Mouse (Mus musculus): ENCODE data around the gene Brf1. TPM values are rescaled to one million over a fixed set of nuclear protein-coding genes. Genes with fewer than 3 reads are reported as not detected.

Gene Brf1
- polyA plus RNA-seq (2015; fragmentation: Nextera tagmentation; extraction: Ambion mirVana): 57.1 and 61.7 TPM in 2 replicates

GRCm38 (mm10) chr12:113000294-113001132 lies at the start of gene Brf1:
Gene Brf1, minus strand, starts transcription at chr12:113000704.
- Histone ChIP-seq H3K4me1 (peaks cover 21% of the 10 kb centered on the region), H3K36me3 (0 out of 2 replicates have a peak, but pooled peaks cover 10% of the 10 kb centered on the region), H3K4me2 (peak within 1 kb of the TSS; percentile 80), H3K9me3 (no peaks in the 10 kb centered on the region), H3K9ac (peak within 1 kb of the TSS; percentile 99), H3K4me3 (peak within 1 kb of the TSS; percentile 93), H3K27ac (peak within 1 kb of the TSS; percentile 96), H3K27me3 (no peaks in the 10 kb centered on the region)
- WGBS: under 1% methylated on average over 95 of the region's 96 CpGs
- peak; percentile 99 for ATAC-seq (ENCODE audit: insufficient number of reproducible peaks, low FRiP score, low TSS enrichment, low read depth)

DNA sequence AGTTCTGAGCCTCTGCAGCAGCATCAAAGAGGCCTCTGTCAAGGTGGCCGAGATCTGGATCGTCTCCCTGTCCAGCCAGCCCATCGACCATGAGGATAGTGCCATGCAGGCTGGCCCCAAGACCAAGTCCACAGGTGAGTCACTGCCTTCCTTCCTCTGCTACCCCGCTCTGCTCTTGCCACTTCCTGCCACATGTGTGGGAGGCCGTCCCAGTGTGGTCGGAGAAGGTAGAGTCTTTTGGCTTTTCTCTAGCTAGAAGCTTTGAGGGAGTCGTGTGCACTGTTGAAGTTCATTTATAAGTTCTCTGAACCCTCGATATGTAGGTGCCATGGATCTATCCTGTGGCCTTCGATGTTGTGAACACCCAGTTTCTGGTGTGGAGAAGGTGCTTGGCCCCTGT lies 49.3 kb upstream of the Brf1 start:
- Histone ChIP-seq H3K36me3 (peaks cover 74% of the 10 kb centered on the region), H3K27ac (no peak overlapping the region), H3K4me2 (no peak overlapping the region), H3K4me1 (peaks cover 21% of the 10 kb centered on the region), H3K4me3 (no peak overlapping the region), H3K9ac (no peak overlapping the region), H3K9me3 (no peaks in the 10 kb centered on the region), H3K27me3 (no peaks in the 10 kb centered on the region)
- 85% methylated on average over 9 of the region's 9 CpGs for WGBS
- ATAC-seq (ENCODE audit: insufficient number of reproducible peaks, low FRiP score, low TSS enrichment, low read depth): no peak

DNA sequence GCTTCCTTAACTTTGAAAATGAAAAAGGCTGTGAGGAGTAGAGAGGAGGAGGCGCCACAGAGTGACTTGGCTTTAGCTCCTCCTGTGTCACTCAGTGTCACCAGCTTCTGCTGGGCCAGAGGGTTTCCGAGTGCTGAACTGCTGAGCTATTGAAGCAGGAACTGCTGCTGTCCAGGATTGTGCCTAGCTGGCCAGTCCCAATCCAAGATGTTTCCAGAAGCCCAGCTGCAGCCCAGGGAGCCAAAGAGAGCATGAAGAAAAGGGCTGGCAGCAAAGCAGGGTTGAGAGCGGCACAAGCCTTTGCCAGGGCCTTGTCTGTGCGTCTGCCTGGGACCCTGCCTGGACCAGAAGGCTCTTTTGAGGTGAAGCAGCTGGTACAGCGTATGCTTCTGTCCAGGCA lies 47.6 kb upstream of the Brf1 start:
- peaks cover 66% of the 10 kb centered on the region for H3K36me3 ChIP-seq
- peaks cover 21% of the 10 kb centered on the region for H3K4me1 ChIP-seq
- H3K27ac ChIP-seq: no peak overlapping the region
- 90% methylated on average over 5 of the region's 5 CpGs for whole genome bisulfite sequencing
- no peaks in the 10 kb centered on the region for H3K9me3 ChIP-seq
- no peak overlapping the region for H3K4me2 ChIP-seq
- no peaks in the 10 kb centered on the region for H3K27me3 ChIP-seq
- no peak for ATAC-seq (ENCODE audit: insufficient number of reproducible peaks, low FRiP score, low TSS enrichment, low read depth)
- no peak overlapping the region for H3K4me3 ChIP-seq
- H3K9ac ChIP-seq: no peak overlapping the region

DNA sequence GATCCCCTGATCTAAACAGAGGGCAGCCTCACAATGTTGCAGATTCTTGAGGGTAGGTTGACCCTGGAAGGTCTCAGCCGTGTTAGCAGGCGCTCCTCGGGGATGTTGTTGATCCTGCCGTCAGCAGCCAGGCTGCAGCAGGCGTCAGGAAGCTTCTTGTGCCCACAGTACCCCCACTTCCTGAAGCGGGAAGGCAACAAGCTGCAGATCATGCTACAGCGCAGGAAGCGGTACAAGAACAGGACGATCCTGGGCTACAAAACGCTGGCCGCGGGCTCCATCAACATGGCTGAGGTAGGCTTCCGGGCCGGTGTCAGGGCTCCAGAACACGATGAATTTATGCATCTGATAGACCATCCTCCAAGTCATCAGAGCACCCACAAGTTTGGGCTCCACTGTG lies 46.4 kb upstream of the Brf1 start:
- no peaks in the 10 kb centered on the region for H3K9me3 ChIP-seq
- no peak overlapping the region for H3K27ac ChIP-seq
- no peak overlapping the region for H3K9ac ChIP-seq
- 87% methylated on average over 15 of the region's 15 CpGs for WGBS
- ATAC-seq (ENCODE audit: insufficient number of reproducible peaks, low FRiP score, low TSS enrichment, low read depth): no peak
- H3K4me1 ChIP-seq: peaks cover 19% of the 10 kb centered on the region
- H3K4me3 ChIP-seq: no peak overlapping the region
- H3K27me3 ChIP-seq: no peaks in the 10 kb centered on the region
- H3K4me2 ChIP-seq: no peak overlapping the region
- H3K36me3 ChIP-seq: peaks cover 60% of the 10 kb centered on the region

- Histone ChIP-seq H3K27me3 (no peaks in the 10 kb centered on the region), H3K4me1 (peaks cover 9% of the 10 kb centered on the region), H3K4me2 (no peak overlapping the region), H3K4me3 (no peak overlapping the region), H3K36me3 (peaks cover 47% of the 10 kb centered on the region), H3K9me3 (no peaks in the 10 kb centered on the region), H3K27ac (no peak overlapping the region), H3K9ac (no peak overlapping the region)
- ATAC-seq (ENCODE audit: insufficient number of reproducible peaks, low FRiP score, low TSS enrichment, low read depth): no peak
- WGBS: 79% methylated on average over 3 of the region's 3 CpGs
Measured at GRCm38 (mm10) chr12:113044916-113045677, 44.6 kb upstream of the Brf1 start.

- 83% methylated on average over 2 of the region's 2 CpGs for WGBS
- Histone ChIP-seq H3K36me3 (peaks cover 22% of the 10 kb centered on the region), H3K9me3 (no peaks in the 10 kb centered on the region), H3K27ac (peak overlapping the region; percentile 61; the same call in 1 of the 2 replicates), H3K4me1 (peaks cover 6% of the 10 kb centered on the region), H3K4me3 (no peak overlapping the region), H3K27me3 (no peaks in the 10 kb centered on the region), H3K9ac (no peak overlapping the region), H3K4me2 (no peak overlapping the region)
- ATAC-seq (ENCODE audit: insufficient number of reproducible peaks, low FRiP score, low TSS enrichment, low read depth): no peak
Measured at GRCm38 (mm10) chr12:113042543-113042942, 42.0 kb upstream of the Brf1 start.

- 74% methylated on average over 15 of the region's 15 CpGs for WGBS
- Histone ChIP-seq H3K27me3 (no peaks in the 10 kb centered on the region), H3K27ac (0 out of 2 replicates have a peak overlapping the region, but pooled peaks have one; percentile 12), H3K4me3 (no peak overlapping the region), H3K4me1 (peaks cover 5% of the 10 kb centered on the region), H3K9me3 (no peaks in the 10 kb centered on the region), H3K4me2 (no peak overlapping the region), H3K36me3 (peaks cover 15% of the 10 kb centered on the region), H3K9ac (no peak overlapping the region)
- ATAC-seq (ENCODE audit: insufficient number of reproducible peaks, low FRiP score, low TSS enrichment, low read depth): no peak
Measured at GRCm38 (mm10) chr12:113041481-113042439, 41.3 kb upstream of the Brf1 start.

- Histone ChIP-seq H3K36me3 (no peaks in the 10 kb centered on the region), H3K4me3 (no peak overlapping the region)
- no peak for ATAC-seq (ENCODE audit: insufficient number of reproducible peaks, low FRiP score, low TSS enrichment, low read depth)
Measured at GRCm38 (mm10) chr12:113038414-113038813, 37.9 kb upstream of the Brf1 start.

DNA sequence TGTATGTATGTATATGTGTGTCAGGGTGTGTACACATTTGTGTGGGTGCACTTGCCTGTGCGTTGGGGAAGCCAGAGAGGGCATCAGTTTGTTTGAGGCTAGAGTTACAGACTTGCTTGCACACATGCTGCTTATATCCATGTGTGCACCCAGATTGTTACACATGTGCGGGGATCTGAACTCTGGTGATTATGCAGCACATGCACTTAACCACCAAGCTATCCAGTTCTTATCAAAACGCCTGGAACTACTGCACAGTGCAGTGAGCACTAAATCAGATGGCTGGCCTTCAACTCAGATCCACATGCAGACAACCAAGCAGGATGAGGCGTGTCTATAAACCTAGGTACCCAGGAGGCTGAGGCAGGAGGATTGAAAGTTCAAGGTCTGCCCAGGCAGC lies 36.5 kb upstream of the Brf1 start:
- Histone ChIP-seq H3K9me3 (no peaks in the 10 kb centered on the region), H3K36me3 (no peaks in the 10 kb centered on the region), H3K9ac (no peak overlapping the region), H3K4me3 (no peak overlapping the region), H3K27me3 (no peaks in the 10 kb centered on the region), H3K27ac (no peak overlapping the region), H3K4me1 (peaks cover 12% of the 10 kb centered on the region), H3K4me2 (no peak overlapping the region)
- 87% methylated on average over 4 of the region's 4 CpGs for WGBS
- ATAC-seq (ENCODE audit: insufficient number of reproducible peaks, low FRiP score, low TSS enrichment, low read depth): no peak

More at GRCm38 (mm10) chr12:113038414-113038813, 37.9 kb upstream of the Brf1 start:
- H3K27ac ChIP-seq: no peak overlapping the region
- no peaks in the 10 kb centered on the region for H3K27me3 ChIP-seq
- H3K4me2 ChIP-seq: no peak overlapping the region
- H3K4me1 ChIP-seq: peaks cover 5% of the 10 kb centered on the region
- 79% methylated on average over 4 of the region's 4 CpGs for WGBS
- no peaks in the 10 kb centered on the region for H3K9me3 ChIP-seq
- H3K9ac ChIP-seq: no peak overlapping the region

DNA sequence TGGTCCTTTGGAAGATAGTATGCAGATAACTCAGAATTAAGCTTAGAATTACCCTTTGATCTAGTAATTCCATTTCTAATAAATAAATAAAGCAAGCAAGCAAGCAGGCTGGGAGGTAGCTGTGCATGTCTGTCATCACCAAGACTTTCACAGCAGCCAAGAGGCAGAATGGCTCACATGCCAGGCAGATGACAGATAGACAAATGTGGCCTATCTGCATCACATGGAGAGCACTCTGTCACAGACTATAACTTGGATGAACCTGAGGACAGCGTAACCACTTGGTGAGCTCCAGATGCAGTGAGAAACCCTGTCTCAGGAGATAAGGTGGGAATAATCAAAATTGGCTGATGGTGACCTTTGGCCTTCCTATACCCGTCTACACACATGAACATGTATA lies 34.6 kb upstream of the Brf1 start:
- Histone ChIP-seq H3K9ac (no peak overlapping the region), H3K27me3 (no peaks in the 10 kb centered on the region), H3K36me3 (no peaks in the 10 kb centered on the region), H3K9me3 (no peaks in the 10 kb centered on the region), H3K27ac (no peak overlapping the region), H3K4me1 (peaks cover 12% of the 10 kb centered on the region), H3K4me2 (no peak overlapping the region), H3K4me3 (no peak overlapping the region)
- WGBS: 87% methylated on average over 2 of the region's 2 CpGs
- ATAC-seq (ENCODE audit: insufficient number of reproducible peaks, low FRiP score, low TSS enrichment, low read depth): no peak
